Mouse (Mus musculus): ENCODE results near the gene Tifab. TPM values are rescaled to one million over a fixed set of nuclear protein-coding genes. Genes with fewer than 3 reads are reported as not detected.

Gene Tifab
- total RNA-seq, 1 experiment: 0.13 TPM

DNA sequence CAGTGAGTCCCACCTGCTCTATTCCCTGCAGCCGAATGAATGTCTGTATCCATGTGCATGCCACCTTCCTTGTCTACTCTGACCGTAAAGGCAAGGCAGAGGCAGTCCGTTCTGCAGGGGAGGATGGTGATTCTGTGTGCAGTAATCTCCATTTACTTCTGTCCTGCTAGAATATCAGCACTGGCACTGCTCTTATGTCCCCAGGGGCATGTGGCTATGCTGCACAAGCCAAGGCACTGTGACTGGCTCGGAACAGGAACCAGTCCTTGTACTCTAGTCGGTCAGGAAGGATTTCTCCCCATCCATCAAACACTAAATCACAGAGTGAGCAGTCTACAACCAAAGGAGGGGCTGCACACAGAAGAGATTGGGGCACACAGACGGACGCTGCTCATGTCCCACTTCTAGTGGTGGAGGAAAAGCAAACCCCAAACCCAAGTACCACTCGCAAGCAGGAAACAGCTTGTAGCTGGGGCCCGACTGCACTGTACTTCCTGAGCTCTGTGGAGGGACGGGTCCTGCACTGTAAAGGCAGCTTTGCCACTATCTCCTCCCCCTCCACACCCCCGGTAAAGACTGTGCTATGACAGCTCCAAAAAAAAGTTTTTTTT, 46.3 kb downstream of the Tifab start:
- no peak for TF ChIP-seq HCFC1 (IDR thresholded peaks at IDR 0.05; ENCODE audit: borderline replicate concordance, insufficient read depth, low read length)
- no peak for TF ChIP-seq ZC3H11A (IDR thresholded peaks at IDR 0.05; ENCODE audit: borderline replicate concordance, low read depth, low read length)
- no peak for TF ChIP-seq CHD2 (IDR thresholded peaks at IDR 0.05; ENCODE audit: low read depth, low read length)
- TF ChIP-seq MAFK (IDR thresholded peaks at IDR 0.05; ENCODE audit: insufficient read depth, low read depth, low read length): no peak
- TF ChIP-seq ZNF384 (IDR thresholded peaks at IDR 0.05; ENCODE audit: low read depth, low read length): no peak
- peaks cover 4 to 22% of the 10 kb centered on the region in 2 experiments; a peak in 3 of 4 replicates for H3K4me1 ChIP-seq (ENCODE audit: control insufficient read depth in 2 of 2, insufficient read depth in 2 of 2, low read length in 2 of 2, poor library complexity in 1 of 2)
- H3K4me3 ChIP-seq (ENCODE audit: insufficient read depth in 1 of 2, low read depth in 1 of 2, low read length in 2 of 2, poor library complexity in 1 of 2, severe bottlenecking in 1 of 2): no peak overlapping the region
- no peak overlapping the region for H3K9ac ChIP-seq (ENCODE audit: insufficient read depth, low read depth, low read length, poor library complexity, severe bottlenecking)
- peaks cover 9% of the 10 kb centered on the region; the same call in 1 of the 2 replicates for H3K36me3 ChIP-seq (ENCODE audit: control insufficient read depth, insufficient read depth, low read length, poor library complexity, severe bottlenecking)
- in situ Hi-C loops (cut with MboI; ENCODE audit: low sequenced_read_pairs in 2 of 2, unreplicated experiment in 2 of 2): no loop called here
- DNase-seq (ENCODE audit: low read depth, low spot score): no peak
- H3K27ac ChIP-seq (ENCODE audit: insufficient read depth, low read depth, low read length, poor library complexity, severe bottlenecking): no peak overlapping the region
- no peaks in the 10 kb centered on the region for H3K9me3 ChIP-seq (ENCODE audit: control insufficient read depth, insufficient read depth, low read depth, low read length)

DNA sequence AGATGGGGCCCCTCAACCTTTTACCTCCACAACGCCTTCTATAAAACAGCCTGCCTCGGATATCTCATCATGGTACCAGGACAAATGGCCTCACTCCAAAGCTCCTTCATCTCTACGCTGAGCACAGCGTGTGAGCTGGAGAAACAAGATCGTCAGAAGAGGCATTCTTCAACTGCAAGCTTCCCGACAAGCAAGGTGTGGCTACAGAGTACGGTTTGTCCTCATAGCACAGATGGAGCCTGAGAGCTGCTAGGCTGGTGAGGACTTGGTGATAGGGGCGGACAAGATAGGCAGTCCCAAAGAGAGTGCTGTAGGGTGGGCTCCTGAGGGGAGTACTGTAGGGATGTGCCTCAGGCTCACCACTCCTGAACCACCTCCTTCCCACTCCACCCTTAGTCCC, 48.1 kb downstream of the Tifab start:
- in situ Hi-C loops (cut with MboI; ENCODE audit: low sequenced_read_pairs in 2 of 2, unreplicated experiment in 2 of 2): no loop called here
- Histone ChIP-seq H3K36me3 (ENCODE audit: control insufficient read depth, insufficient read depth, low read length, poor library complexity, severe bottlenecking) (peaks cover 20% of the 10 kb centered on the region; the same call in 1 of the 2 replicates), H3K9me3 (ENCODE audit: control insufficient read depth, insufficient read depth, low read depth, low read length) (no peaks in the 10 kb centered on the region), H3K27ac (ENCODE audit: insufficient read depth, low read depth, low read length, poor library complexity, severe bottlenecking) (no peak overlapping the region), H3K9ac (ENCODE audit: insufficient read depth, low read depth, low read length, poor library complexity, severe bottlenecking) (no peak overlapping the region), H3K4me1 (ENCODE audit: control insufficient read depth in 2 of 2, insufficient read depth in 2 of 2, low read length in 2 of 2, poor library complexity in 1 of 2) (peaks cover 4 to 18% of the 10 kb centered on the region in 2 experiments; a peak in 2 of 4 replicates), H3K4me3 (ENCODE audit: insufficient read depth in 1 of 2, low read depth in 1 of 2, low read length in 2 of 2, poor library complexity in 1 of 2, severe bottlenecking in 1 of 2) (no peak overlapping the region)
- DNase-seq (ENCODE audit: low read depth, low spot score): no peak
- TF ChIP-seq MAFK (IDR thresholded peaks at IDR 0.05; ENCODE audit: insufficient read depth, low read depth, low read length) (no peak), ZNF384 (IDR thresholded peaks at IDR 0.05; ENCODE audit: low read depth, low read length) (no peak), CHD2 (IDR thresholded peaks at IDR 0.05; ENCODE audit: low read depth, low read length) (no peak), ZC3H11A (IDR thresholded peaks at IDR 0.05; ENCODE audit: borderline replicate concordance, low read depth, low read length) (no peak), HCFC1 (IDR thresholded peaks at IDR 0.05; ENCODE audit: borderline replicate concordance, insufficient read depth, low read length) (no peak)

DNA sequence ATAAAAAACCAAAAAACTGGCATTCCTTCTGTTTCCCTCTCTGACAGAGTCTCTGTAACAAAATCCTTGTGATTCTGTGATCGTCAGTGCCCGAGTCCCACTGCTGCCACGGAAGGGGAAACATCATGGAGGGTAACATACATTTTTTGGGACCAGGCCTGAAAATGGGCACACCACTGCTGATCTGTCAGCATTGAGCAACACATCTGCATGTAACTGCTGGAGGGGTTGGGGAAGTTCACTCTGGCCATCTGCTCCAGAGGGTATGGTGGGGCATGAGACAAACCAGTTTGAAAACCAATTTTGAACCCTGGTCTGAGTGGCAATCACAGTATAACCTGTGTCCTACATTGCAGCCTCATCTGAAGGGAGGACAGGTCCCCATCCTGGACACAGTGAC, 49.1 kb downstream of the Tifab start:
- no peak overlapping the region for H3K27ac ChIP-seq (ENCODE audit: insufficient read depth, low read depth, low read length, poor library complexity, severe bottlenecking)
- in situ Hi-C loops (cut with MboI; ENCODE audit: low sequenced_read_pairs in 2 of 2, unreplicated experiment in 2 of 2): no loop called here
- H3K4me3 ChIP-seq (ENCODE audit: insufficient read depth in 1 of 2, low read depth in 1 of 2, low read length in 2 of 2, poor library complexity in 1 of 2, severe bottlenecking in 1 of 2): no peak overlapping the region
- H3K4me1 ChIP-seq (ENCODE audit: control insufficient read depth in 2 of 2, insufficient read depth in 2 of 2, low read length in 2 of 2, poor library complexity in 1 of 2): peaks cover 4 to 18% of the 10 kb centered on the region in 2 experiments; a peak in 2 of 4 replicates
- H3K36me3 ChIP-seq (ENCODE audit: control insufficient read depth, insufficient read depth, low read length, poor library complexity, severe bottlenecking): peaks cover 29% of the 10 kb centered on the region; the same call in 1 of the 2 replicates
- H3K9ac ChIP-seq (ENCODE audit: insufficient read depth, low read depth, low read length, poor library complexity, severe bottlenecking): no peak overlapping the region
- no peaks in the 10 kb centered on the region for H3K9me3 ChIP-seq (ENCODE audit: control insufficient read depth, insufficient read depth, low read depth, low read length)
- DNase-seq (ENCODE audit: low read depth, low spot score): no peak
- TF ChIP-seq HCFC1 (IDR thresholded peaks at IDR 0.05; ENCODE audit: borderline replicate concordance, insufficient read depth, low read length): no peak
- TF ChIP-seq MAFK (IDR thresholded peaks at IDR 0.05; ENCODE audit: insufficient read depth, low read depth, low read length): no peak
- TF ChIP-seq ZC3H11A (IDR thresholded peaks at IDR 0.05; ENCODE audit: borderline replicate concordance, low read depth, low read length): no peak
- TF ChIP-seq CHD2 (IDR thresholded peaks at IDR 0.05; ENCODE audit: low read depth, low read length): no peak
- no peak for TF ChIP-seq ZNF384 (IDR thresholded peaks at IDR 0.05; ENCODE audit: low read depth, low read length)

DNA sequence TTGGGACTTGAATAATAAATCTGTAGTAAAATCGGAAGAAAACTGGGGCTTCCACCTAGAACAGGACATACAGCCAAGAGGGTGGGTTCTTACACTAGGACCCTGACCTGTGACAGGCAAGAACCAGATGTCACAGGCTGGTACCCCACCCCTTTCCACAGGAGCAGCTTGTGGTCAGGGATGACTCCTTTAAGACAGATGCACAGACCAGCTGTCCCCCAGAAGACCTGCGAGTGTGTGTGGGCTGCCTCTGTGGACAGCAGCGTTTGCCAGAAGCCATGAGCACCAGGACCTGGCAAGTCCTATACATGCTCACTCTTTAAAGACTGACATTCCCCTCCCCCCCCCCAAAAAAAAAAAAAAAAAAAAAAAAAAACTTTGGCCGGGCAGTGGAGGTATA, 49.7 kb downstream of the Tifab start:
- no peak for DNase-seq (ENCODE audit: low read depth, low spot score)
- no peaks in the 10 kb centered on the region for H3K9me3 ChIP-seq (ENCODE audit: control insufficient read depth, insufficient read depth, low read depth, low read length)
- H3K9ac ChIP-seq (ENCODE audit: insufficient read depth, low read depth, low read length, poor library complexity, severe bottlenecking): no peak overlapping the region
- H3K4me1 ChIP-seq (ENCODE audit: control insufficient read depth in 2 of 2, insufficient read depth in 2 of 2, low read length in 2 of 2, poor library complexity in 1 of 2): peaks cover 3 to 18% of the 10 kb centered on the region in 2 experiments; a peak in 2 of 4 replicates
- peaks cover 33% of the 10 kb centered on the region; the same call in 1 of the 2 replicates for H3K36me3 ChIP-seq (ENCODE audit: control insufficient read depth, insufficient read depth, low read length, poor library complexity, severe bottlenecking)
- in situ Hi-C loops (cut with MboI; ENCODE audit: low sequenced_read_pairs in 2 of 2, unreplicated experiment in 2 of 2): no loop called here
- no peak overlapping the region for H3K4me3 ChIP-seq (ENCODE audit: insufficient read depth in 1 of 2, low read depth in 1 of 2, low read length in 2 of 2, poor library complexity in 1 of 2, severe bottlenecking in 1 of 2)
- TF ChIP-seq CHD2 (IDR thresholded peaks at IDR 0.05; ENCODE audit: low read depth, low read length) (no peak), MAFK (IDR thresholded peaks at IDR 0.05; ENCODE audit: insufficient read depth, low read depth, low read length) (no peak), HCFC1 (IDR thresholded peaks at IDR 0.05; ENCODE audit: borderline replicate concordance, insufficient read depth, low read length) (no peak), ZC3H11A (IDR thresholded peaks at IDR 0.05; ENCODE audit: borderline replicate concordance, low read depth, low read length) (no peak), ZNF384 (IDR thresholded peaks at IDR 0.05; ENCODE audit: low read depth, low read length) (no peak)
- no peak overlapping the region for H3K27ac ChIP-seq (ENCODE audit: insufficient read depth, low read depth, low read length, poor library complexity, severe bottlenecking)

Data from ES-E14 (cell line).